Mouse (Mus musculus) stomach, embryonic 16.5 days (tissue): ENCODE measurements at regions not wholly inside any gene's neighbourhood (a gene's known extent, or its start where the extent isn't known, plus 50 kb on each side); places are given as distances from the start of the nearest gene placed in this dataset.
A peak's percentile ranks its signal among the peaks of the same experiment; 100 is the strongest.

ENCODE experiments used
- ATAC-seq: fragments of 200-750 bp; cut with Nextera tagmentation; 2 replicates; pipeline ENCODE4 v1.8.0; 2017; ENCODE audit warnings: moderate number of reproducible peaks, moderate TSS enrichment; ENCODE audit not compliant: insufficient read depth, low FRiP score
- H3K27ac ChIP-seq: fragments of 300-500 bp; sonication (generic); 2 replicates; pipeline ENCODE4 v1.5.1; 2014; ENCODE audit warnings: low read length
- H3K27me3 ChIP-seq: fragments of 300-500 bp; sonication (generic); 2 replicates; pipeline ENCODE4 v1.6.1; 2014; ENCODE audit warnings: low read length, control low read depth, mixed read lengths; ENCODE audit not compliant: control insufficient read depth, insufficient read depth
- H3K36me3 ChIP-seq: fragments of 300-500 bp; sonication (generic); 2 replicates; pipeline ENCODE4 v1.6.1; 2014; ENCODE audit warnings: low read length; ENCODE audit not compliant: control insufficient read depth, insufficient read depth
- H3K4me1 ChIP-seq: fragments of 300-500 bp; sonication (generic); 2 replicates; pipeline ENCODE4 v1.6.1; 2014; ENCODE audit warnings: low read length, control low read depth, mixed read lengths; ENCODE audit not compliant: control insufficient read depth, insufficient read depth
- H3K4me2 ChIP-seq: fragments of 300-500 bp; sonication (generic); 2 replicates; pipeline ENCODE4 v1.6.1; 2014; ENCODE audit warnings: low read depth, low read length, mixed read lengths
- H3K4me3 ChIP-seq: fragments of 300-500 bp; sonication (generic); replicated peaks from 2 replicates; pipeline ENCODE4 v1.5.1; 2014; ENCODE audit warnings: mild to moderate bottlenecking, low read length
- H3K9ac ChIP-seq: fragments of 300-500 bp; sonication (generic); 2 replicates; pipeline ENCODE4 v1.6.1; 2014; ENCODE audit warnings: low read length
- H3K9me3 ChIP-seq: fragments of 300-500 bp; sonication (generic); replicated peaks from 2 replicates; pipeline ENCODE4 v1.6.1; 2016; ENCODE audit warnings: low read length, control low read depth; ENCODE audit not compliant: control insufficient read depth
- WGBS: fragments of 180-500 bp; shearing (Covaris S2); extraction: QIAGEN DNeasy Blood & Tissue Kit; methylation state at CpG from one replicate; pipeline ENCODE4 v1.1.7; 2014; 5-methylcytosine and 5-hydroxymethylcytosine counted together

DNA sequence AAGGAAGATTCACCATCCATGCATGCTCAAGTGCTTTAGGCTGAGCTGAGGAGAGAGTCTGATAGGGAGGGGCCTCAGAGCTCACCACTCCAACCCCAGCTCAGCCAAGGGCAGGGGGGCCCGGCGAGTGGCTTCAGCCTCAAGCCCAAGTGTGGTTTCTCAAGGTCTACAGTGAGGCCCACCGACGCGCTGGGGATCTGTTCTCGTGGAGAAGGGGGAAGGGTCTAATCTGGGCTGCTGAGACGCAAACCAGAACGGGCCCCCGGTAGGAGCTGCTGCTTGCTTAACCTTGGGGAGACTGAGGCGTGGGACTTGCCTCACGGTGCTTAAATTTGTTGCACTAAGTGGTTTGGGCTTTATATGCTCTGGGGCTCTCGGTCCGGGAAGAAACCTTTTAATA, 70.9 kb downstream of the Asb1 start:
- H3K9me3 ChIP-seq, result no peaks in the 10 kb centered on the region
- 0 out of 2 replicates have a peak overlapping the region, but pooled peaks have one; percentile 29 for H3K9ac ChIP-seq
- no peaks in the 10 kb centered on the region for H3K27me3 ChIP-seq
- H3K4me2 ChIP-seq, result peak overlapping the region; percentile 44; the same call in 1 of the 2 replicates
- no peak overlapping the region for H3K4me3 ChIP-seq
- no peaks in the 10 kb centered on the region for H3K36me3 ChIP-seq
- peak; percentile 23; the same call in 1 of the 2 replicates for ATAC-seq
- WGBS, result 39% methylated on average over 13 of the region's 13 CpGs
- no peak overlapping the region for H3K27ac ChIP-seq
- peaks cover 13% of the 10 kb centered on the region; the same call in 1 of the 2 replicates for H3K4me1 ChIP-seq

DNA sequence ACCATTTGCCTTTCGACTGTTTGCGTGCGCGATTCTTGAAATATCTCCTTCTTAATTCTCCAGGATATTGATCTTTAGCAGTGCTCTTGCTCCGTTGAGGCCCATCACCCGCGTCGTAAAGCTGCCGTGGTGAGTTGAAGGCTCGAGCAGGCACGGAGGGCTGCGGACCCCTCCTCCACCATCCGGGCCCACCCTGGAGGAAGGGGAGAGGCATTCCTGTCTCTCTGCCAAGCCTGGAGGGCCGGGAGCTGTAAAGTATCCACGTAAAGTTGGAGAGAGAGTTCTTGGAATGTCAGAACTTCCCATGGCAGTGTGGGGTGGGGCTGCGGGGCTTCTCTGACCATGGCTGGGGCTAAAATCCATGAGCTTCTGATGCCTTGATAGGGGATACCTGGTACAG, 71.3 kb downstream of the Asb1 start:
- peak; percentile 62; the same call in 1 of the 2 replicates for ATAC-seq
- Histone ChIP-seq H3K36me3 (no peaks in the 10 kb centered on the region), H3K27me3 (no peaks in the 10 kb centered on the region), H3K9me3 (no peaks in the 10 kb centered on the region), H3K4me3 (0 out of 2 replicates have a peak overlapping the region, but pooled peaks have one; percentile 12), H3K4me2 (peak overlapping the region; percentile 44; the same call in 1 of the 2 replicates), H3K9ac (no peak overlapping the region), H3K27ac (no peak overlapping the region), H3K4me1 (peaks cover 13% of the 10 kb centered on the region; the same call in 1 of the 2 replicates)
- WGBS, result 27% methylated on average over 16 of the region's 16 CpGs

DNA sequence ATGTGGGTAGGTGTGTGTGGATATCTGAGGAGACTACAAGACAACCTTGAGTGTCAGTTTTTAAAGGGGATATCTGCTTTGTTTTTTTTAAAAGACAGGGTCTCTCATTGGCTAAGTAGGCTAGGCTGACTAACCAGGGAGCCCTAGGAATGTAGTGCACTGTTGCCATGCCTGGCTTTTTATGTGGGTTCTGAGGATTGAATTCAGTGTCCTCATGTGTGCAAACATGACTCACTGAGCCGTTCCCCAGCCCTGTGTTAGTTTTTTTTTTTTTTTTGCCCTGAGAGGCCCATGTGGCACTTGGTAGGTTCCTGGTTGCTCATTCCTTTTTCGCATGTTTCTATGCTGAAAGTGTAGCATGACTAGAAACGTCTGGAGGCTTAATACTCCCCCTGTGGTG, 72.6 kb downstream of the Asb1 start:
- WGBS, result 53% methylated on average over 3 of the region's 3 CpGs
- Histone ChIP-seq H3K9ac (no peak overlapping the region), H3K27ac (peak overlapping the region; percentile 9; the same call in 1 of the 2 replicates), H3K4me1 (peaks cover 13% of the 10 kb centered on the region; the same call in 1 of the 2 replicates), H3K36me3 (no peaks in the 10 kb centered on the region), H3K9me3 (no peaks in the 10 kb centered on the region), H3K4me2 (no peak overlapping the region), H3K27me3 (no peaks in the 10 kb centered on the region), H3K4me3 (no peak overlapping the region)
- peak; percentile 56; the same call in 1 of the 2 replicates for ATAC-seq

DNA sequence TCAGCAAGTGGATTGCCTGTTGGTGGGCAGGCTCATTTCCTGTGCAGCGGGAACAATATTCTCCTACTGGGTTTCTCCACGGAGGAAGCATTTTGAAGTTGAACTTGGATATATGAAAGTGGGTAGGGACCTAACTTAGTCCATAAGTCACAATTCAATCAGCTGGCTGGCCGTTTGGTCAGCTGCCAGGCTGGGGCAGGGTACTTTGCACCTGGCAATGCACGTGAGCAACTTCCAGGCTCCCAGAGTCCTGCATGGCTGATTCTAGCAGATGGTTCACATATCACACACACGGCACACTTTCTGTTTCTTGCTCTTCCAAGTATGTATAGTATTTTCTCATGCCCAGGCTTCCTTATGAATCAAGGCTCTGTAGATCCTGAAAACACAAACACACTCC, 75.1 kb downstream of the Asb1 start:
- Histone ChIP-seq H3K27ac (no peak overlapping the region), H3K4me1 (peaks cover 13% of the 10 kb centered on the region; the same call in 1 of the 2 replicates), H3K9me3 (no peaks in the 10 kb centered on the region), H3K9ac (no peak overlapping the region), H3K4me3 (no peak overlapping the region), H3K27me3 (no peaks in the 10 kb centered on the region), H3K4me2 (no peak overlapping the region), H3K36me3 (no peaks in the 10 kb centered on the region)
- 67% methylated on average over 5 of the region's 5 CpGs for WGBS
- ATAC-seq, result no peak

DNA sequence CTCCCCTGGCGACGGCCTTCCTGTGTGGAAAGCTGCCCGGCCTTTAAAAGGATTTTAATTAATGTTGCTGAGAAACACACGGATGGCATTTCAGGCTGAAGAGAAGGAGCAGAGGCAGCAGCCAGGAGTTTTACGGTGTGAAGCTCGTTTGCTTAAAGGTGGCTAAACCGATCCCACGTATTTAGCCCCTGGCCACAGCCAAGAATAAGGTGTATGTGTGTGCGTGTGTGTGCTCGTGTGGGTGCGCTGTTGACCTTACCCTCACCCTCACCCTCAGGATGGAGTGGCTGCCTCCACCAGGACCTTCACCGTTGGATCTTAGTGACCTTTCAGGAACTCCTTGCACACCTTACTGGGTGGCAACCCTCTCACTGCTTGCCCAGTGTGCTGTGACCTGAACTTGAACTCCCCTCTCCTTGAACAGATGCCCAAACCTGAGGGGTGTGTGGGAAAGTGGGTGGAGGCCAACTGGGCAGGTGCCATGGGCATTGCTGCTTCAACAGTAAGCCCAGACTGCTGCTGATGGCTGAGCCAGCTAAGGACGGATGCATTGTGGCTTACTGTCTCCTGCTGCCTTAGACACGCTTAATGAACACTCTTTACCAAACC, 78.3 kb downstream of the Asb1 start:
- peak; percentile 33; the same call in 1 of the 2 replicates for ATAC-seq
- H3K27me3 ChIP-seq, result no peaks in the 10 kb centered on the region
- H3K4me1 ChIP-seq, result no peaks in the 10 kb centered on the region
- no peak overlapping the region for H3K9ac ChIP-seq
- H3K27ac ChIP-seq, result no peak overlapping the region
- no peak overlapping the region for H3K4me2 ChIP-seq
- no peak overlapping the region for H3K4me3 ChIP-seq
- H3K36me3 ChIP-seq, result no peaks in the 10 kb centered on the region
- H3K9me3 ChIP-seq, result no peaks in the 10 kb centered on the region
- WGBS, result 61% methylated on average over 14 of the region's 14 CpGs

DNA sequence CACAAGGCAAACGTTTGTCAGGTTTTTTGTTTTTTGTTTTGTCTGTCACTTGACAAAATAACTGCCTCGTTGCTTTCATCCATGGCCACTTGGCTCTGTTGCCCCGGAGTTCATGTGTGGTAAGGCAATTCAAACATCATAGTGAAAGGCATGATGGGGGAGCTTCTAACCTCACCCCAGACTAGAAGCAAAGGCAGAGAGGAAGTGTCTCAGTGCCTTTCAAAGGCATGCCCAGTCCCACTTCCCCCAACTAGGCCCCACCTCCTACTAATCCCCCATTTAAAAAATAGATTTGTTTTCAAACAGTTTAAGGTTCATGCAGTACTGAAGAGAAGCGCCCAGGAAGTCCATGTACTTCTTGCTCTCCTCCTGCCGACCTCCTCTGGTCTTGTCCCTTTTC, 80.8 kb downstream of the Asb1 start:
- Histone ChIP-seq H3K9ac (no peak overlapping the region), H3K4me3 (no peak overlapping the region), H3K9me3 (no peaks in the 10 kb centered on the region), H3K27me3 (no peaks in the 10 kb centered on the region), H3K27ac (no peak overlapping the region), H3K4me1 (0 out of 2 replicates have a peak, but pooled peaks cover 8% of the 10 kb centered on the region), H3K4me2 (no peak overlapping the region), H3K36me3 (no peaks in the 10 kb centered on the region)
- 77% methylated on average over 5 of the region's 5 CpGs for WGBS
- no peak for ATAC-seq

DNA sequence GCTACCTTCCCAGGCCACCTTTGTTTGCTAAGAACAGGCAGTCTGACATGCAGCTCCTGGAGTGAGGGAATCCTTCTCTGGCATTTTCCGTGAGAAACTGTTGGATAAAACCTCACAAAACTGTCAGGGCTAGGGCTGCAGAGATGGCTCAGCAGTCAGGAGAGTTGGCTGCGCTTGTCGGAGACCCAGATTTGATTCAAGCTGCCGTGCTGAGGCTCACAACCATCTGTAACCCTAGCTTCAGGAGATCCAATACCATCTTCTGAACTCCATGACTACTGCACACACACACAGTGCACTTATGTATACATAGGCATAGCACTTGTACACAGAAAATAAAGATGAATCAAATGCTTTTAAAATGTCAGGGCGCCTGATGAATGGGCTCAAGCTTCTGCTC, 82.5 kb downstream of the Asb1 start:
- no peaks in the 10 kb centered on the region for H3K9me3 ChIP-seq
- H3K4me3 ChIP-seq, result no peak overlapping the region
- H3K4me1 ChIP-seq, result 0 out of 2 replicates have a peak, but pooled peaks cover 8% of the 10 kb centered on the region
- ATAC-seq, result no peak
- no peaks in the 10 kb centered on the region for H3K27me3 ChIP-seq
- H3K4me2 ChIP-seq, result no peak overlapping the region
- H3K27ac ChIP-seq, result no peak overlapping the region
- no peaks in the 10 kb centered on the region for H3K36me3 ChIP-seq
- no peak overlapping the region for H3K9ac ChIP-seq
- 60% methylated on average over 5 of the region's 5 CpGs for WGBS

DNA sequence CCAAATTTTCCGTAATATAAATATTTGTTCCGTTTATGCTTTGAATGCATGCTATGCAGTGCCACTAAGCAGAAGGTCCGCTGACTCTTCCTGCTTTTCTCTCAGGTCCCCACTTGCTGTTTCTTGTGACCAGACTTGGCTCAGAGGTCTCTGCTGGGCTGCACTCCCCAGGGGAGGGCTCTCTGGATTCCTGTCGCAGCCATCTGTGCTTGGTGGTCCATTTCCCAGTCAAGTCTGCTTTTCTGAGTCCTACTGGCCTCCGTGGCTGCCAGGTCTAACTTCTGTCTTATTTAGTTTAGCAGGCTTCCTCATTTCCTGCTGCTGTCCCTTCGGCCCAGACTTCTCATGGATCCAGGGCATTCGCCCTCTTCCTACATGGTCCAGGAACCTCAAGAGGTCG, 83.7 kb downstream of the Asb1 start:
- no peak for ATAC-seq
- no peaks in the 10 kb centered on the region for H3K9me3 ChIP-seq
- H3K4me1 ChIP-seq, result 0 out of 2 replicates have a peak, but pooled peaks cover 8% of the 10 kb centered on the region
- no peak overlapping the region for H3K4me2 ChIP-seq
- no peaks in the 10 kb centered on the region for H3K27me3 ChIP-seq
- peak overlapping the region; percentile 61 for H3K27ac ChIP-seq
- WGBS, result 42% methylated on average over 8 of the region's 8 CpGs
- no peaks in the 10 kb centered on the region for H3K36me3 ChIP-seq
- H3K4me3 ChIP-seq, result no peak overlapping the region
- 0 out of 2 replicates have a peak overlapping the region, but pooled peaks have one; percentile 18 for H3K9ac ChIP-seq

DNA sequence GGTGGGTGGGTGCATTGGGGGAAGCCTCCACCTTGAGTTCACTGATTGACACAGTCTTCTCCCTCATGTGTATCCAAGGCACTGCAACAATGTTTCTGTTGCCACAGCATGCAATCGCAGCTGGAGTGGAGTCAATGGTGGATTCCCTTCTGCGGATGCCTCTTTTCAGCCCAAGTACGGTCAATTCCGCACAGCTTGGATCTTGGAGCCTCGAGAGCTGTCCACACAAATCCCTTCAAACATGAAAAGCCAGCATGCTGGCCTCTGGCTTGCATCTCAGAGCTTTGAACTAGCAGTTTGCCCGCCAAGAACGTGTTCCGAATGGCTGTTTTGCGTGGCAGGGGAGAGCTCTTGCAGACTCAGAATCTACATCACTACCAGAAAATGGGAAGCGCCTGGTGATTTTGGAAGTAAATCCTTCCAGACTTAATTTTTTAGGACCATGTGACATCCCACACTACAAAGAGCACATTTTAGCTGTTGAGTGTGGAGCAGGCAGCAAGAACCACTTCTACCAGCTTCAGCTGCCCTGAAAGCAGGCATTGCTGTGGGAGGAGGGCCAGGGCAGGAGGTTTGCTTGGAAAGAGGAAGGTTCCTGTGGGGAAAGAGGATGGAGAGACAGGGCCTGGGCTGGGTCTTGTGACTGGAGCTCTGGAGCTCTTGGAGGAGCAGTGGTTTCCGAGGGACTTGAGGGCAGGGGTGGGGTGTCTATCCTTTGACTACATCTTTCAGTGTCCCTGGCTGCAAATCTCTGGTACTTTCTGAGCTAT, 84.4 kb downstream of the Asb1 start:
- H3K9me3 ChIP-seq, result no peaks in the 10 kb centered on the region
- 0 out of 2 replicates have a peak, but pooled peaks cover 8% of the 10 kb centered on the region for H3K4me1 ChIP-seq
- no peak overlapping the region for H3K4me3 ChIP-seq
- no peak overlapping the region for H3K4me2 ChIP-seq
- H3K27me3 ChIP-seq, result no peaks in the 10 kb centered on the region
- peak; percentile 38; the same call in 1 of the 2 replicates for ATAC-seq
- WGBS, result 52% methylated on average over 11 of the region's 11 CpGs
- no peaks in the 10 kb centered on the region for H3K36me3 ChIP-seq
- peak overlapping the region; percentile 82 for H3K27ac ChIP-seq
- H3K9ac ChIP-seq, result no peak overlapping the region
